Mouse (Mus musculus) embryonic fibroblast, embryonic 13.5 days (primary cell): ENCODE measurements at regions not wholly inside any gene's neighbourhood (a gene's known extent, or its start where the extent isn't known, plus 50 kb on each side); places are given as distances from the start of the nearest gene placed in this dataset.

Experiments used
- CTCF ChIP-seq: IDR thresholded peaks from 2 replicates; pipeline ENCODE4 v1.5.1; 2011; ENCODE audit warnings: mild to moderate bottlenecking, control low read depth, low read length, moderate library complexity, borderline replicate concordance; ENCODE audit not compliant: insufficient read depth
- POLR2A ChIP-seq: IDR thresholded peaks from 2 replicates; pipeline ENCODE4 v1.6.1; 2011; ENCODE audit warnings: low read depth, mild to moderate bottlenecking, control low read depth, low read length, moderate library complexity

- TF ChIP-seq CTCF (no peak), POLR2A (no peak)
Measured at GRCm38 (mm10) chr6:51318341-51318740, 114.1 kb upstream of the Nfe2l3 start.
